Mouse (Mus musculus) heart, postnatal 0 days (tissue): Measurements from ENCODE around the gene Olfr66.

Experiments
- CTCF ChIP-seq: IDR thresholded peaks from 2 replicates; pipeline ENCODE4 v1.5.1; 2016; ENCODE audit warnings: antibody characterized with exemption, control low read depth, low read depth
- EP300 ChIP-seq: IDR thresholded peaks from 2 replicates; pipeline ENCODE4 v1.6.1; 2016; ENCODE audit warnings: antibody characterized with exemption, low read depth

- TF ChIP-seq CTCF (no peak), EP300 (no peak)
Observed at GRCm38 (mm10) chr7:103853090-103853489, 33.0 kb downstream of the Olfr66 start, which contains the start of gene Hbb-y.
